Mouse (Mus musculus): ENCODE measurements at regions not wholly inside any gene's neighbourhood (a gene's known extent, or its start where the extent isn't known, plus 50 kb on each side); places are given as distances from the start of the nearest gene placed in this dataset.

DNA sequence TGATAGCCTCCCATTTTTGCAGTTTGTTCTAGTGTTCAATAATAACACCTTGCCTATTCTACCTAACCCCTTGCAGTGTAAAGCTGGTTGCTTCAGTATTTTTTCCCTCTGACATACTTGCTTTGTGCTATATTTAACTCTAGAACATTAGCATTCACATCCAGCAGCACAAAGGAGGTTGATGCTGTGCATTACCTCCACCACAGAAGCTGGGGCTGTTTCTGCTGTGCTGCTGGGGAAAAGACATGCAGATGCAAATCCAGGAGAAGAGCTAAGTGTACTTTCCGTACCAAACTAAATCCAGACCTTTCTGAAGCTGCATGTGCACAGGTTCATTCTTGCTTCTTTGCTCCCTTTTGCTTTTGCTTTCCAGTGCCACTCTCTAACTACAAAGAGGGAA, 403.9 kb upstream of the Mef2c start:
- no peaks in the 10 kb centered on the region for H3K27me3 ChIP-seq (replicated peaks)
- in situ Hi-C loops (cut with MboI; ENCODE audit: low pct_ligation_motif_present, low pct_unique_long_range_greater_than_20kb, low sequenced_read_pairs), result no loop called here
- H3K4me2 ChIP-seq (ENCODE audit: insufficient read depth, low read depth, poor library complexity, severe bottlenecking), result peak overlapping the region; percentile 66
- no peak overlapping the region for H3K9ac ChIP-seq (ENCODE audit: insufficient read depth, low read depth)
- no peaks in the 10 kb centered on the region for H3K36me3 ChIP-seq (replicated peaks in 1 of 2; ENCODE audit: control insufficient read depth in 1 of 2, insufficient read depth in 1 of 2, low read length in 1 of 2)
- dilution Hi-C loops (cut with MboI; ENCODE audit: extremely low pct_ligation_motif_present, extremely low pct_unique_long_range_greater_than_20kb, low sequenced_read_pairs), result no loop called here
- H3K27ac ChIP-seq (ENCODE audit: insufficient read depth, low read depth), result no peak overlapping the region
- peak; percentile 58; the same call in 1 of the 2 replicates for TF ChIP-seq MEF2A (IDR thresholded peaks at IDR 0.05; ENCODE audit: borderline replicate concordance, low read depth, low read length)
- TF ChIP-seq MXI1 (IDR thresholded peaks at IDR 0.05; ENCODE audit: low read depth, low read length), result no peak
- no peak for TF ChIP-seq USF1 (IDR thresholded peaks at IDR 0.05; ENCODE audit: low read depth, low read length)
- no peak for TF ChIP-seq NRF1 (IDR thresholded peaks at IDR 0.05; ENCODE audit: low read depth, low read length)
- TF ChIP-seq SIN3A (IDR thresholded peaks at IDR 0.05; ENCODE audit: low read length), result no peak
- peak; percentile 17; the same call in 1 of the 2 replicates for TF ChIP-seq EP300 (IDR thresholded peaks at IDR 0.05; ENCODE audit: low read length)
- H3K9me3 ChIP-seq (replicated peaks; ENCODE audit: low read length), result peaks cover 1% of the 10 kb centered on the region
- H3K79me2 ChIP-seq (replicated peaks; ENCODE audit: control insufficient read depth, extremely low read depth, insufficient read depth, poor library complexity, severe bottlenecking), result no peaks in the 10 kb centered on the region
- H3K4me3 ChIP-seq (replicated peaks in 1 of 3; ENCODE audit: low read depth in 2 of 3, low read length in 2 of 3, poor library complexity in 1 of 3), result no peak overlapping the region
- H3K4me1 ChIP-seq (ENCODE audit: control insufficient read depth in 1 of 2, insufficient read depth in 2 of 2), result peaks cover 5 to 14% of the 10 kb centered on the region in 2 experiments
- DNase-seq (ENCODE audit: extremely low read depth), result no peak

DNA sequence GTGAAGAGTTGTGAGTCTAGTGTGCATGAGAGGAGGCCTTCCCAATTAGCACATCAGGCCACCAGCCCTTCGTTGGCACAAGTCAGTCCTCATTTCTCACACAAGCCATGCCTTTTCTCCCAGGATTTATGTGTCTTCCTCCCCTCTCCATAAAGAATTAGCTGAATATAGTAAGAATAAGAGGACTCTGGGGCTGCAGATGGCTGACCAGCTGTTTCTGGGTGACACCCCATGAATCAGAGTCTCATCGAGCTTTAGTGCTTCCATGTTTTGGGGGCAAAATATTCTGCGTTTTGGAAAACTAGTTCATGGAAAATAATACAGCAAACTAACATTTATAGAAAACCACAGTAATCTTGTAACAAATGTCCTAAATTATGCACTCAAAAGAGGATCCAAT, 393.2 kb upstream of the Mef2c start:
- H3K4me1 ChIP-seq (ENCODE audit: control insufficient read depth in 1 of 2, insufficient read depth in 2 of 2), result peaks cover 6 to 41% of the 10 kb centered on the region in 2 experiments; a peak in 3 of 4 replicates
- H3K27ac ChIP-seq (ENCODE audit: insufficient read depth, low read depth), result no peak overlapping the region
- no peaks in the 10 kb centered on the region for H3K36me3 ChIP-seq (replicated peaks in 1 of 2; ENCODE audit: control insufficient read depth in 1 of 2, insufficient read depth in 1 of 2, low read length in 1 of 2)
- H3K27me3 ChIP-seq (replicated peaks), result no peaks in the 10 kb centered on the region
- dilution Hi-C loops (cut with MboI; ENCODE audit: extremely low pct_ligation_motif_present, extremely low pct_unique_long_range_greater_than_20kb, low sequenced_read_pairs) (no loop called here), in situ Hi-C loops (cut with MboI; ENCODE audit: low pct_ligation_motif_present, low pct_unique_long_range_greater_than_20kb, low sequenced_read_pairs) (no loop called here)
- H3K4me2 ChIP-seq (ENCODE audit: insufficient read depth, low read depth, poor library complexity, severe bottlenecking), result no peak overlapping the region
- H3K9me3 ChIP-seq (replicated peaks; ENCODE audit: low read length), result no peaks in the 10 kb centered on the region
- TF ChIP-seq RAD21 (IDR thresholded peaks at IDR 0.05; ENCODE audit: low read depth, low read length) (no peak), RCOR1 (conservative IDR thresholded peaks at IDR 0.05; ENCODE audit: low read depth, low read length) (no peak), CTCF (conservative IDR thresholded peaks at IDR 0.05 in 1 of 2, IDR thresholded peaks at IDR 0.05 in 1 of 2; ENCODE audit: low read depth in 2 of 2, low read length in 2 of 2) (no peak), MYC (IDR thresholded peaks at IDR 0.05; ENCODE audit: low read depth, low read length) (no peak), NRF1 (IDR thresholded peaks at IDR 0.05; ENCODE audit: low read depth, low read length) (no peak), HCFC1 (IDR thresholded peaks at IDR 0.05; ENCODE audit: low read depth, low read length) (no peak)
- H3K9ac ChIP-seq (ENCODE audit: insufficient read depth, low read depth), result no peak overlapping the region
- no peaks in the 10 kb centered on the region for H3K79me2 ChIP-seq (replicated peaks; ENCODE audit: control insufficient read depth, extremely low read depth, insufficient read depth, poor library complexity, severe bottlenecking)
- no peak overlapping the region for H3K4me3 ChIP-seq (replicated peaks in 1 of 3; ENCODE audit: low read depth in 2 of 3, low read length in 2 of 3, poor library complexity in 1 of 3)
- DNase-seq (ENCODE audit: extremely low read depth), result no peak

DNA sequence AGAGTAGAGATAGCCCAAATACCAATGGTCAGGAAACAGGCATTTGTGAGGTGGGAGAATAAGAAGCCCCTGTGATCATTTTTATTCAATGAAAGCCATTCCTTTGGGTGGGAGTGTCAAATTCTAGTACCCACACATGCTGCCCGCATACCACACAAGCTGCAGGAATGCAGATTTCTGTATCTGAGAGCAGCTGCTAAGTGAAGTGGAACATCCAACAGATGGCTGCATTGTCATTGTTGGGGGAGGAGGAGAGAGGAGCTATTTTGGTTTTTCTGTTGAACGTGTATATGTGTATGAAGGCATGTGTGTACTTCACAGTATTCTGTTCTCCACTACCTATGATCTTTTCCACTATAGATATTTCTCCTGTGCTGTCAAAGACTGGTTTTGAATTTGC, 392.3 kb upstream of the Mef2c start:
- Histone ChIP-seq H3K4me3 (replicated peaks in 1 of 3; ENCODE audit: low read depth in 2 of 3, low read length in 2 of 3, poor library complexity in 1 of 3) (no peak overlapping the region), H3K4me1 (ENCODE audit: control insufficient read depth in 1 of 2, insufficient read depth in 2 of 2) (peaks cover 6 to 45% of the 10 kb centered on the region in 2 experiments; a peak in 3 of 4 replicates), H3K27ac (ENCODE audit: insufficient read depth, low read depth) (no peak overlapping the region), H3K9me3 (replicated peaks; ENCODE audit: low read length) (no peaks in the 10 kb centered on the region), H3K4me2 (ENCODE audit: insufficient read depth, low read depth, poor library complexity, severe bottlenecking) (peak overlapping the region; percentile 44; the same call in 1 of the 2 replicates), H3K9ac (ENCODE audit: insufficient read depth, low read depth) (no peak overlapping the region), H3K27me3 (replicated peaks) (no peaks in the 10 kb centered on the region), H3K36me3 (replicated peaks in 1 of 2; ENCODE audit: control insufficient read depth in 1 of 2, insufficient read depth in 1 of 2, low read length in 1 of 2) (no peaks in the 10 kb centered on the region), H3K79me2 (replicated peaks; ENCODE audit: control insufficient read depth, extremely low read depth, insufficient read depth, poor library complexity, severe bottlenecking) (no peaks in the 10 kb centered on the region)
- in situ Hi-C loops (cut with MboI; ENCODE audit: low pct_ligation_motif_present, low pct_unique_long_range_greater_than_20kb, low sequenced_read_pairs) (no loop called here), dilution Hi-C loops (cut with MboI; ENCODE audit: extremely low pct_ligation_motif_present, extremely low pct_unique_long_range_greater_than_20kb, low sequenced_read_pairs) (no loop called here)
- no peak for TF ChIP-seq ZMIZ1 (IDR thresholded peaks at IDR 0.05; ENCODE audit: low read depth, low read length)
- peak; percentile 51; the same call in 1 of the 2 replicates for TF ChIP-seq CHD2 (IDR thresholded peaks at IDR 0.05; ENCODE audit: low read length)
- peak; percentile 91 for TF ChIP-seq MEF2A (IDR thresholded peaks at IDR 0.05; ENCODE audit: borderline replicate concordance, low read depth, low read length)
- TF ChIP-seq MYC (IDR thresholded peaks at IDR 0.05; ENCODE audit: low read depth, low read length), result peak; percentile 53; the same call in 1 of the 2 replicates
- peak; percentile 83 for TF ChIP-seq BHLHE40 (IDR thresholded peaks at IDR 0.05; ENCODE audit: low read depth, low read length)
- no peak for TF ChIP-seq ZNF384 (IDR thresholded peaks at IDR 0.05; ENCODE audit: low read depth, low read length)
- TF ChIP-seq TCF12 (IDR thresholded peaks at IDR 0.05; ENCODE audit: low read depth, low read length), result peak; percentile 84
- peak; percentile 23; the same call in 1 of the 2 replicates for TF ChIP-seq MAX (IDR thresholded peaks at IDR 0.05; ENCODE audit: low read length)
- no peak for TF ChIP-seq SMC3 (IDR thresholded peaks at IDR 0.05; ENCODE audit: low read depth, low read length)
- 0 out of 2 replicates have a peak, but pooled peaks have one; percentile 35 for TF ChIP-seq MAFK (IDR thresholded peaks at IDR 0.05; ENCODE audit: insufficient replicate concordance, low read length)
- peak; percentile 73 for TF ChIP-seq ETS1 (conservative IDR thresholded peaks at IDR 0.05; ENCODE audit: low read depth, low read length)
- peak; percentile 4 for TF ChIP-seq RAD21 (IDR thresholded peaks at IDR 0.05; ENCODE audit: low read depth, low read length)
- peak; percentile 86 for TF ChIP-seq EP300 (IDR thresholded peaks at IDR 0.05; ENCODE audit: low read length)
- peak; percentile 83 for DNase-seq (ENCODE audit: extremely low read depth)
